ENCODE assay signal across 13 mouse cellular contexts in the genomic region with DNA sequence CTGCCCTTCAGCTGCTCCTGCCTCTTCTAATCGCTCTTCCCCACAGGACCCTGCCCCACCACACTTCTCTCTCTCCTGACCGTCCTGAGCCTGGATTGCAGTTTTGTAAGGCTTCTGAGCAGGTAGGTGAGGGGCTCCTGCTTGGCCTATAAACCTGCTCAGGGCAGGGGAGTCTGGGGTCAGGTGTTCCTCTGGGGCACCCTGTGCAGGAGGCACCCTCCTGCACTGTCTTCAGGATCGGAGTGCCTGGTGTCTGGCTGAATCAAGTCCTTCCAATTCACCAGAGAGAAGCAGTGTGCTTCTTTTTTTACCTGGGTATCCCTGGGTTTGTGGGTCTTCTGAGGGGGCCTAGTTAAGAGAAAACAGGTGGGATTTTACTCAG. TPM values are rescaled to one million over a fixed set of nuclear protein-coding genes. Genes with fewer than 3 reads are reported as not detected.
A peak's percentile ranks its signal among the peaks of the same experiment; 100 is the strongest.
DNase-seq lines count a peak whose midpoint lies in the region; ATAC-seq and TF ChIP-seq lines count a peak whose summit lies in the region.
"Not testable (repeated sequence)": the region's sequence is repeated elsewhere in the genome, so short reads cannot be mapped to it uniquely, and the experiment has no call there.
"Had no signal": no experiment of that assay in that cellular context is flagged by ENCODE, and none has a peak within 500 bp of the region (broad histone marks: within the 10 kb centered on the region; RNA-seq: fewer than 3 reads in every experiment).

No protein-coding gene starts in this region.

- H3K4me3 ChIP-seq in brown adipose tissue, adult 24 weeks (ENCODE audit: insufficient read depth, low read depth, low read length) = peak overlapping the region; percentile 68
- H3K4me3 ChIP-seq in forebrain, postnatal 0 days (ENCODE audit: low read depth, low read length); neural tube, embryonic 12.5 days: not testable (repeated sequence)
- H3K4me3 ChIP-seq in heart, postnatal 0 days (ENCODE audit: low read depth, low read length) = peak overlapping the region; percentile 58
- peak overlapping the region; percentile 43 for H3K4me3 ChIP-seq in kidney, adult 2 months (ENCODE audit: insufficient read depth, low read depth, low read length)
- H3K4me3 ChIP-seq in limb, embryonic 14.5 days (replicated peaks; ENCODE audit: low read length) = peak overlapping the region; percentile 45; the same call in 1 of the 2 replicates
- H3K4me3 ChIP-seq in lung, adult 2 months (replicated peaks; ENCODE audit: extremely low read depth, low read depth, low read length) = peak overlapping the region; percentile 45
- H3K4me3 ChIP-seq in stomach, postnatal 0 days (ENCODE audit: low read depth, low read length) = peak overlapping the region; percentile 58

- peaks cover 18% of the 10 kb centered on the region for H3K4me1 ChIP-seq in brown adipose tissue, adult 24 weeks (ENCODE audit: control insufficient read depth, insufficient read depth, insufficient read length, low read length)
- H3K4me1 ChIP-seq in forebrain, postnatal 0 days (ENCODE audit: insufficient read depth); kidney, adult 2 months (ENCODE audit: control insufficient read depth, insufficient read depth, low read length); limb, embryonic 14.5 days (ENCODE audit: control insufficient read depth, insufficient read depth, low read length); lung, adult 2 months (ENCODE audit: control insufficient read depth, insufficient read depth, low read length); stomach, postnatal 0 days (replicated peaks; ENCODE audit: control insufficient read depth, insufficient read depth): not testable (repeated sequence)
- H3K4me1 ChIP-seq in heart, postnatal 0 days (ENCODE audit: control insufficient read depth, insufficient read depth) = peaks cover 18% of the 10 kb centered on the region
- H3K4me1 ChIP-seq in neural tube, embryonic 12.5 days = peaks cover 11% of the 10 kb centered on the region

- not testable (repeated sequence) for H3K36me3 ChIP-seq in forebrain, postnatal 0 days (ENCODE audit: insufficient read depth); heart, postnatal 0 days (replicated peaks; ENCODE audit: control insufficient read depth, insufficient read depth, low read length); kidney, adult 2 months (ENCODE audit: control insufficient read depth, insufficient read depth, low read length); limb, embryonic 14.5 days (ENCODE audit: control insufficient read depth, insufficient read depth, low read length); neural tube, embryonic 12.5 days; stomach, postnatal 0 days (ENCODE audit: control insufficient read depth, insufficient read depth, low read length)

- peak overlapping the region; percentile 43; the same call in 1 of the 2 replicates for H3K27ac ChIP-seq in brown adipose tissue, adult 24 weeks (replicated peaks; ENCODE audit: low read depth, low read length)
- not testable (repeated sequence) for H3K27ac ChIP-seq in forebrain, postnatal 0 days (ENCODE audit: low read depth, low read length); limb, embryonic 14.5 days (replicated peaks; ENCODE audit: low read depth, low read length); neural tube, embryonic 12.5 days; stomach, postnatal 0 days (replicated peaks)
- peak overlapping the region; percentile 78 for H3K27ac ChIP-seq in heart, postnatal 0 days (ENCODE audit: low read depth)
- H3K27ac ChIP-seq in kidney, adult 2 months (ENCODE audit: insufficient read depth, low read depth, low read length) = peak overlapping the region; percentile 33; the same call in 1 of the 2 replicates

- not testable (repeated sequence) for ATAC-seq in forebrain, postnatal 0 days; neural tube, embryonic 12.5 days (ENCODE audit: low FRiP score, low read depth)
- ATAC-seq in heart, postnatal 0 days (ENCODE audit: insufficient read depth, low read depth) = peak; percentile 34; the same call in 1 of the 2 replicates
- ATAC-seq in limb, embryonic 14.5 days (ENCODE audit: low FRiP score, low read depth) = 0 out of 2 replicates have a peak, but pooled peaks have one; percentile 4
- peak; percentile 19; the same call in 1 of the 2 replicates for ATAC-seq in stomach, postnatal 0 days (ENCODE audit: low FRiP score, low TSS enrichment)

- DNase-seq in forebrain, postnatal 0 days; heart, postnatal 0 days (ENCODE audit: low spot score); kidney, adult 2 months; limb, embryonic 14.5 days (ENCODE audit: low spot score); lung, adult 2 months; stomach, postnatal 0 days (ENCODE audit: low spot score): not testable (repeated sequence)

- TF ChIP-seq EP300 in heart, postnatal 0 days (IDR thresholded peaks at IDR 0.05; ENCODE audit: low read depth); stomach, postnatal 0 days (optimal IDR thresholded peaks at IDR 0.05): not testable (repeated sequence)

- H3K27me3 ChIP-seq in forebrain, postnatal 0 days (ENCODE audit: insufficient read depth, low read length); heart, postnatal 0 days (ENCODE audit: control insufficient read depth, insufficient read depth, low read length); kidney, adult 2 months (replicated peaks; ENCODE audit: control insufficient read depth, insufficient read depth, low read length); limb, embryonic 14.5 days (ENCODE audit: control insufficient read depth, insufficient read depth, low read length); neural tube, embryonic 12.5 days (replicated peaks); stomach, postnatal 0 days (ENCODE audit: control insufficient read depth, insufficient read depth, low read length): not testable (repeated sequence)

- peak overlapping the region; percentile 35; the same call in 1 of the 2 replicates for H3K4me2 ChIP-seq in forebrain, postnatal 0 days (ENCODE audit: low read depth)
- peak overlapping the region; percentile 60 for H3K4me2 ChIP-seq in heart, postnatal 0 days (ENCODE audit: low read depth, low read length)
- H3K4me2 ChIP-seq in limb, embryonic 14.5 days (replicated peaks; ENCODE audit: low read depth, low read length, severe bottlenecking) = peak overlapping the region; percentile 63
- H3K4me2 ChIP-seq in neural tube, embryonic 12.5 days (replicated peaks) = peak overlapping the region; percentile 57; the same call in 1 of the 2 replicates
- peak overlapping the region; percentile 75 for H3K4me2 ChIP-seq in stomach, postnatal 0 days (replicated peaks; ENCODE audit: low read depth)

- not testable (repeated sequence) for TF ChIP-seq CTCF in forebrain, postnatal 0 days (IDR thresholded peaks at IDR 0.05; ENCODE audit: low read depth); heart, postnatal 0 days (IDR thresholded peaks at IDR 0.05; ENCODE audit: low read depth); kidney, adult 2 months (conservative IDR thresholded peaks at IDR 0.05; ENCODE audit: insufficient read depth, insufficient read length, low read depth, low read length); lung, adult 2 months (IDR thresholded peaks at IDR 0.05; ENCODE audit: insufficient read depth, low read length); stomach, postnatal 0 days (IDR thresholded peaks at IDR 0.05; ENCODE audit: low read depth)

- WGBS in forebrain, postnatal 0 days = 38% methylated on average over 2 of the region's 3 CpGs
- 14% methylated on average over 2 of the region's 3 CpGs for WGBS in heart, postnatal 0 days
- 2% methylated on average over 2 of the region's 3 CpGs for WGBS in kidney, adult 2 months
- 0% methylated on average over 2 of the region's 3 CpGs for WGBS in limb, embryonic 14.5 days
- 0% methylated on average over 2 of the region's 3 CpGs for WGBS in lung, adult 2 months
- WGBS in neural tube, embryonic 12.5 days = 39% methylated on average over 3 of the region's 3 CpGs
- WGBS in stomach, postnatal 0 days = 3% methylated on average over 2 of the region's 3 CpGs

- not testable (repeated sequence) for TF ChIP-seq POLR2A in kidney, adult 2 months (IDR thresholded peaks at IDR 0.05; ENCODE audit: low read depth, low read length); limb, embryonic 14.5 days (IDR thresholded peaks at IDR 0.05; ENCODE audit: borderline replicate concordance, extremely low read depth, insufficient read depth, insufficient read length); lung, adult 2 months (IDR thresholded peaks at IDR 0.05; ENCODE audit: borderline replicate concordance, extremely low read depth, low read depth, low read length)

- not testable (repeated sequence) for H3K9ac ChIP-seq in forebrain, postnatal 0 days; limb, embryonic 14.5 days (ENCODE audit: low read depth, low read length, severe bottlenecking); neural tube, embryonic 12.5 days
- peak overlapping the region; percentile 83; the same call in 1 of the 2 replicates for H3K9ac ChIP-seq in heart, postnatal 0 days (replicated peaks; ENCODE audit: low read depth, low read length)
- H3K9ac ChIP-seq in stomach, postnatal 0 days (ENCODE audit: low read length) = peak overlapping the region; percentile 41; the same call in 1 of the 2 replicates

- H3K9me3 ChIP-seq in forebrain, postnatal 0 days (ENCODE audit: low read length); heart, postnatal 0 days (replicated peaks; ENCODE audit: control insufficient read depth, low read length); limb, embryonic 14.5 days (ENCODE audit: control insufficient read depth, low read length); neural tube, embryonic 12.5 days; stomach, postnatal 0 days (ENCODE audit: control insufficient read depth, low read length): not testable (repeated sequence)

RNA-seq across cellular contexts. Expression of a gene that starts 15.6 kb away (rescaled TPM):
- polyA plus RNA-seq in brown adipose tissue, adult 24 weeks (2012; ENCODE audit: insufficient read depth, insufficient read length, missing spikeins) = 7.5 and 7.9 TPM in 2 replicates
- 1.2 and 2.3 TPM in 2 replicates for total RNA-seq in forebrain, postnatal 0 days (2014; rRNA removed)
- polyA plus RNA-seq in forebrain, postnatal 0 days (2015; fragmentation: Nextera tagmentation; extraction: Ambion mirVana) = 0.64 and 0.70 TPM in 2 replicates
- total RNA-seq in heart, postnatal 0 days (2014; rRNA removed; ENCODE audit: low replicate concordance) = 7.7 and 8.7 TPM in 2 replicates
- 4.6 and 5.2 TPM in 2 replicates for polyA plus RNA-seq in heart, postnatal 0 days (2015; fragmentation: Nextera tagmentation; extraction: Ambion mirVana)
- 14.7 and 18.9 TPM in 2 replicates for polyA plus RNA-seq in kidney, adult 2 months (2012; rRNA removed)
- 2.2 and 2.3 TPM in 2 replicates for polyA plus RNA-seq in limb, embryonic 14.5 days (2012; rRNA removed)
- 2.3 and 2.9 TPM in 2 replicates for polyA plus RNA-seq in limb, embryonic 14.5 days (2014; fragmentation: Nextera tagmentation; extraction: Ambion mirVana)
- 13.9 and 16.4 TPM in 2 replicates for polyA plus RNA-seq in lung, adult 2 months (2012; rRNA removed)
- polyA plus RNA-seq in neural tube, embryonic 12.5 days (2016; fragmentation: Nextera tagmentation; extraction: Ambion mirVana) = 0.50 and 0.85 TPM in 2 replicates
- 3.8 and 3.9 TPM in 2 replicates for polyA plus RNA-seq in stomach, postnatal 0 days (2015; fragmentation: Nextera tagmentation; extraction: Ambion mirVana)

RNA-seq across cellular contexts. Expression of a gene that starts 15.7 kb away (rescaled TPM):
- polyA plus RNA-seq in brown adipose tissue, adult 24 weeks (2012; ENCODE audit: insufficient read depth, insufficient read length, missing spikeins) = 10.2 and 13.9 TPM in 2 replicates
- 1.1 and 1.8 TPM in 2 replicates for total RNA-seq in forebrain, postnatal 0 days (2014; rRNA removed)
- polyA plus RNA-seq in forebrain, postnatal 0 days (2015; fragmentation: Nextera tagmentation; extraction: Ambion mirVana) = 1.7 and 2.6 TPM in 2 replicates
- 7.8 and 9.8 TPM in 2 replicates for total RNA-seq in heart, postnatal 0 days (2014; rRNA removed; ENCODE audit: low replicate concordance)
- polyA plus RNA-seq in heart, postnatal 0 days (2015; fragmentation: Nextera tagmentation; extraction: Ambion mirVana) = 7.0 and 8.0 TPM in 2 replicates
- 15.9 and 18.6 TPM in 2 replicates for polyA plus RNA-seq in kidney, adult 2 months (2012; rRNA removed)
- 3.6 and 4.1 TPM in 2 replicates for polyA plus RNA-seq in limb, embryonic 14.5 days (2012; rRNA removed)
- polyA plus RNA-seq in limb, embryonic 14.5 days (2014; fragmentation: Nextera tagmentation; extraction: Ambion mirVana) = 5.1 and 5.2 TPM in 2 replicates
- 11.6 and 14.7 TPM in 2 replicates for polyA plus RNA-seq in lung, adult 2 months (2012; rRNA removed)
- polyA plus RNA-seq in neural tube, embryonic 12.5 days (2016; fragmentation: Nextera tagmentation; extraction: Ambion mirVana) = 2.0 TPM in 2 replicates
- 4.1 and 4.7 TPM in 2 replicates for polyA plus RNA-seq in stomach, postnatal 0 days (2015; fragmentation: Nextera tagmentation; extraction: Ambion mirVana)

RNA-seq across cellular contexts. Expression of a gene that starts 43.6 kb away (rescaled TPM):
- polyA plus RNA-seq in brown adipose tissue, adult 24 weeks (2012; ENCODE audit: insufficient read depth, insufficient read length, missing spikeins) = 69.5 and 84.9 TPM in 2 replicates
- total RNA-seq in forebrain, postnatal 0 days (2014; rRNA removed) = 39.4 and 70.9 TPM in 2 replicates
- 107 TPM in 2 replicates for polyA plus RNA-seq in forebrain, postnatal 0 days (2015; fragmentation: Nextera tagmentation; extraction: Ambion mirVana)
- total RNA-seq in heart, postnatal 0 days (2014; rRNA removed; ENCODE audit: low replicate concordance) = 50.6 and 58.4 TPM in 2 replicates
- polyA plus RNA-seq in heart, postnatal 0 days (2015; fragmentation: Nextera tagmentation; extraction: Ambion mirVana) = 124 and 126 TPM in 2 replicates
- 52.1 and 78.2 TPM in 2 replicates for polyA plus RNA-seq in kidney, adult 2 months (2012; rRNA removed)
- 68.2 and 84.4 TPM in 2 replicates for polyA plus RNA-seq in limb, embryonic 14.5 days (2012; rRNA removed)
- polyA plus RNA-seq in limb, embryonic 14.5 days (2014; fragmentation: Nextera tagmentation; extraction: Ambion mirVana) = 120 and 123 TPM in 2 replicates
- polyA plus RNA-seq in lung, adult 2 months (2012; rRNA removed) = 18.4 and 22.6 TPM in 2 replicates
- 111 and 115 TPM in 2 replicates for polyA plus RNA-seq in neural tube, embryonic 12.5 days (2016; fragmentation: Nextera tagmentation; extraction: Ambion mirVana)
- 96.3 and 98.6 TPM in 2 replicates for polyA plus RNA-seq in stomach, postnatal 0 days (2015; fragmentation: Nextera tagmentation; extraction: Ambion mirVana)

RNA-seq across cellular contexts. Expression of a gene that starts 46.7 kb away (rescaled TPM):
- polyA plus RNA-seq in brown adipose tissue, adult 24 weeks (2012; ENCODE audit: insufficient read depth, insufficient read length, missing spikeins) = 3.3 and 3.4 TPM in 2 replicates
- total RNA-seq in forebrain, postnatal 0 days (2014; rRNA removed) = 18.4 and 19.2 TPM in 2 replicates
- polyA plus RNA-seq in forebrain, postnatal 0 days (2015; fragmentation: Nextera tagmentation; extraction: Ambion mirVana) = 6.2 and 9.1 TPM in 2 replicates
- total RNA-seq in heart, postnatal 0 days (2014; rRNA removed; ENCODE audit: low replicate concordance) = 15.7 and 16.4 TPM in 2 replicates
- 5.7 and 6.1 TPM in 2 replicates for polyA plus RNA-seq in heart, postnatal 0 days (2015; fragmentation: Nextera tagmentation; extraction: Ambion mirVana)
- polyA plus RNA-seq in kidney, adult 2 months (2012; rRNA removed) = 5.3 and 6.3 TPM in 2 replicates
- 14.8 and 15.4 TPM in 2 replicates for polyA plus RNA-seq in limb, embryonic 14.5 days (2012; rRNA removed)
- polyA plus RNA-seq in limb, embryonic 14.5 days (2014; fragmentation: Nextera tagmentation; extraction: Ambion mirVana) = 16.8 and 22.4 TPM in 2 replicates
- 5.5 and 5.7 TPM in 2 replicates for polyA plus RNA-seq in lung, adult 2 months (2012; rRNA removed)
- polyA plus RNA-seq in neural tube, embryonic 12.5 days (2016; fragmentation: Nextera tagmentation; extraction: Ambion mirVana) = 19.1 and 22.3 TPM in 2 replicates
- 4.4 and 4.9 TPM in 2 replicates for polyA plus RNA-seq in stomach, postnatal 0 days (2015; fragmentation: Nextera tagmentation; extraction: Ambion mirVana)

RNA-seq across cellular contexts. Expression of a gene that starts 59.6 kb away (rescaled TPM):
- not detected in 2 replicates for polyA plus RNA-seq in brown adipose tissue, adult 24 weeks (2012; ENCODE audit: insufficient read depth, insufficient read length, missing spikeins)
- total RNA-seq in forebrain, postnatal 0 days (2014; rRNA removed) = not detected in 2 replicates
- 0.10 TPM in 1 of 2 replicates, not detected in the other for polyA plus RNA-seq in forebrain, postnatal 0 days (2015; fragmentation: Nextera tagmentation; extraction: Ambion mirVana)
- total RNA-seq in heart, postnatal 0 days (2014; rRNA removed; ENCODE audit: low replicate concordance) = not detected in 2 replicates
- not detected in 2 replicates for polyA plus RNA-seq in heart, postnatal 0 days (2015; fragmentation: Nextera tagmentation; extraction: Ambion mirVana)
- not detected in 2 replicates for polyA plus RNA-seq in kidney, adult 2 months (2012; rRNA removed)
- polyA plus RNA-seq in limb, embryonic 14.5 days (2012; rRNA removed) = 0.06 and 0.09 TPM in 2 replicates
- 0.47 TPM in 1 of 2 replicates, not detected in the other for polyA plus RNA-seq in limb, embryonic 14.5 days (2014; fragmentation: Nextera tagmentation; extraction: Ambion mirVana)
- polyA plus RNA-seq in lung, adult 2 months (2012; rRNA removed) = 0.12 TPM in 1 of 2 replicates, not detected in the other
- polyA plus RNA-seq in neural tube, embryonic 12.5 days (2016; fragmentation: Nextera tagmentation; extraction: Ambion mirVana) = 0.15 TPM in 1 of 2 replicates, not detected in the other
- polyA plus RNA-seq in stomach, postnatal 0 days (2015; fragmentation: Nextera tagmentation; extraction: Ambion mirVana) = 0.49 and 0.50 TPM in 2 replicates
- total RNA-seq: adrenal gland, postnatal 36 days; gastrocnemius, postnatal 14 days; heart, postnatal 10 days had no signal
- polyA plus RNA-seq: activated CD4-positive, CD25-positive, alpha-beta regulatory T cell, adult 4 months; limb, embryonic 11.5 days had no signal
